Mouse (Mus musculus) v-Abl transformed pro-B cells (cell line): ENCODE results near the gene Pygm.

Experiments
- in situ Hi-C, 2 experiments: fragments of 400-800 bp; cut with MboI; formaldehyde crosslinking; loops; one replicate each; pipeline ENCODE4 v1.15.1; 2025; ENCODE audit not compliant: unreplicated experiment in 2 of 2

The Pygm gene

GRCm38 (mm10) chr19:6384128-6384527 lies at the start of gene Pygm:
Gene Pygm, plus strand, starts transcription at chr19:6384399.
- in situ Hi-C loops: no loop called here

- in situ Hi-C loops: loop anchor here in 1 of 2 experiments (5.0 to 10.0 kb wide), 2 partner anchors 208 to 290 kb away; partner anchors contain the start of genes Snx15 and Syvn1
These were observed 49.3 kb upstream of the Pygm start, which contains the start of gene Men1 for GRCm38 (mm10) chr19:6334673-6335457. Gene Men1, plus strand, starts transcription at chr19:6334979.

GRCm38 (mm10) chr19:6335458-6335827 lies 48.8 kb upstream of the Pygm start:
- in situ Hi-C loops: loop anchor here in 1 of 2 experiments (10.0 kb wide), 1 partner anchor 291 kb away; the partner anchor contains the start of gene Syvn1

- in situ Hi-C loops: loop anchor here in 1 of 2 experiments (10.0 kb wide), 1 partner anchor 292 kb away; the partner anchor contains the start of gene Syvn1
These were observed 47.3 kb upstream of the Pygm start for GRCm38 (mm10) chr19:6336920-6337319.

- in situ Hi-C loops: loop anchor here in 1 of 2 experiments (10.0 kb wide), 1 partner anchor 293 kb away; the partner anchor contains the start of gene Syvn1
These were observed 46.0 kb upstream of the Pygm start for GRCm38 (mm10) chr19:6338171-6338570.

- in situ Hi-C loops: loop anchor here in 1 of 2 experiments (10.0 kb wide), 1 partner anchor 294 kb away; the partner anchor contains the start of gene Syvn1
These were observed 45.5 kb upstream of the Pygm start for GRCm38 (mm10) chr19:6338716-6339115.

- in situ Hi-C loops: loop anchor here in 1 of 2 experiments (10.0 kb wide), 1 partner anchor 294 kb away; the partner anchor contains the start of gene Syvn1
These were observed 45.0 kb upstream of the Pygm start for GRCm38 (mm10) chr19:6339191-6339590.

GRCm38 (mm10) chr19:6339890-6340504 lies 44.2 kb upstream of the Pygm start:
- in situ Hi-C loops: loop anchor here in 1 of 2 experiments (10.0 kb wide), 1 partner anchor 295 kb away; the partner anchor contains the start of gene Syvn1

- in situ Hi-C loops: no loop called here
These were observed 43.4 kb upstream of the Pygm start, which contains the start of gene Map4k2 for GRCm38 (mm10) chr19:6340524-6341452. Gene Map4k2, plus strand, starts transcription at chr19:6341135.

- in situ Hi-C loops: no loop called here
These were observed 42.6 kb upstream of the Pygm start for GRCm38 (mm10) chr19:6341453-6342077.

GRCm38 (mm10) chr19:6342276-6342933 lies 41.8 kb upstream of the Pygm start:
- in situ Hi-C loops: no loop called here

- in situ Hi-C loops: no loop called here
These were observed 40.9 kb upstream of the Pygm start for GRCm38 (mm10) chr19:6343066-6343925.

GRCm38 (mm10) chr19:6343996-6344395 lies 40.2 kb upstream of the Pygm start:
- in situ Hi-C loops: no loop called here

- in situ Hi-C loops: no loop called here
These were observed 38.2 kb upstream of the Pygm start for GRCm38 (mm10) chr19:6346023-6346422.

- in situ Hi-C loops: no loop called here
These were observed 37.5 kb upstream of the Pygm start for GRCm38 (mm10) chr19:6346661-6347060.

GRCm38 (mm10) chr19:6347615-6348014 lies 36.6 kb upstream of the Pygm start:
- in situ Hi-C loops: no loop called here

GRCm38 (mm10) chr19:6348717-6349116 lies 35.5 kb upstream of the Pygm start:
- in situ Hi-C loops: no loop called here
